Mouse (Mus musculus): ENCODE results near the gene Bcl2l12.

GRCm38 (mm10) chr7:44971142-44971541 is 27.4 kb downstream of the Bcl2l12 start:
- no peak for TF ChIP-seq TAL1 (IDR thresholded peaks at IDR 0.05; ENCODE audit: low read length)
- no peak for TF ChIP-seq MEF2A (IDR thresholded peaks at IDR 0.05; ENCODE audit: extremely low read depth, insufficient replicate concordance, low read depth, low read length, poor library complexity, severe bottlenecking)
- no peak for TF ChIP-seq POLR2A (IDR thresholded peaks at IDR 0.05; ENCODE audit: control insufficient read depth in 1 of 2, insufficient read depth in 1 of 2, low read depth in 1 of 2, low read length in 2 of 2, poor library complexity in 1 of 2)
- TF ChIP-seq USF2 (IDR thresholded peaks at IDR 0.05; ENCODE audit: borderline replicate concordance in 1 of 2, insufficient read depth in 1 of 2, low read depth in 1 of 2, low read length in 2 of 2), result no peak
- TF ChIP-seq CTCF (IDR thresholded peaks at IDR 0.05 in 2 of 3, conservative IDR thresholded peaks at IDR 0.05 in 1 of 3; ENCODE audit: control insufficient read depth in 1 of 3, insufficient read depth in 1 of 3, low read depth in 2 of 3, low read length in 3 of 3, poor library complexity in 1 of 3, severe bottlenecking in 1 of 3), result no peak
- TF ChIP-seq JUND (IDR thresholded peaks at IDR 0.05; ENCODE audit: low read depth, low read length), result no peak
- no peak for TF ChIP-seq RCOR1 (IDR thresholded peaks at IDR 0.05; ENCODE audit: low read depth, low read length)
- TF ChIP-seq MAX (IDR thresholded peaks at IDR 0.05; ENCODE audit: low read length), result no peak
- TF ChIP-seq GATA1 (IDR thresholded peaks at IDR 0.05; ENCODE audit: low read depth, low read length), result no peak
- TF ChIP-seq POLR2AphosphoS2 (IDR thresholded peaks at IDR 0.05; ENCODE audit: low read length), result no peak
